Comparison of ENCODE assay signal across 15 mouse cellular contexts in the genomic region with DNA sequence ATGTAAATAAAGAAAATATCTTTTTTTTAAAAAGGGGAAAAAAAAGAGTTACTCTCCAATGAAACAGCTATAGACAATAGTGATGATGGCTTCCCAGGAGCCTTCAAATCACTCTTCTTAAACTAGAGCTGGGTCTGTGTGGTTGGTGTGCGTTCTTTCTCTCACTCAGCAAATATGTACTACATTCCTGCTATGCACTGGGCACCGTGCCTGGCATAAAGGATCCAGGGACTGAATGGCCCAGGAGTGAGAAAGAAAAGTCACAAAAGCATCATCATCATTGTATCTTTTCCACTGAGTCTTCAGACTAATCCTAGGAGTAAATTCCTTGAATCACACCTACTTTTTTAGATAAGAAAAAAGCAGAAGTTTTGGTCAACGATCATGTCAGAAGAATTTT.
"Had no signal": no experiment of that assay in that cellular context is flagged by ENCODE, and none has a peak within 500 bp of the region (broad histone marks: within the 10 kb centered on the region; RNA-seq: fewer than 3 reads in every experiment).

No protein-coding gene starts in this region.

- DNase-seq: lung, adult 18-20 months; lung, embryonic 14.5 days; lung, postnatal 10 days; lung, postnatal 4 days; midbrain, embryonic 14.5 days; right cerebral cortex, postnatal 14 days; thymus, adult 2 months; thymus, postnatal 25 days; thymus, postnatal 4 days had no signal

- H3K36me3 ChIP-seq: midbrain, embryonic 12.5 days; stomach, embryonic 15.5 days had no signal

- H3K27me3 ChIP-seq: midbrain, embryonic 12.5 days; neural tube, embryonic 12.5 days; stomach, embryonic 15.5 days had no signal

- H3K4me3 ChIP-seq: midbrain, embryonic 10.5 days; midbrain, embryonic 12.5 days; neural tube, embryonic 12.5 days; stomach, embryonic 15.5 days had no signal

- H3K27ac ChIP-seq: midbrain, embryonic 10.5 days; midbrain, embryonic 12.5 days; neural tube, embryonic 12.5 days; stomach, embryonic 15.5 days; stomach, postnatal 0 days had no signal

- ATAC-seq: midbrain, embryonic 16.5 days had no signal

- H3K9ac ChIP-seq: lung, embryonic 14.5 days; midbrain, embryonic 12.5 days; neural tube, embryonic 12.5 days; stomach, embryonic 15.5 days had no signal

- H3K4me2 ChIP-seq: lung, embryonic 14.5 days; midbrain, embryonic 12.5 days; neural tube, embryonic 12.5 days; stomach, embryonic 15.5 days had no signal

- H3K4me1 ChIP-seq: midbrain, embryonic 10.5 days; midbrain, embryonic 12.5 days; neural tube, embryonic 12.5 days; stomach, embryonic 15.5 days had no signal

- H3K9me3 ChIP-seq: midbrain, embryonic 10.5 days; midbrain, embryonic 12.5 days; neural tube, embryonic 12.5 days; stomach, embryonic 15.5 days had no signal
